Mouse (Mus musculus) testis, adult 10 weeks (tissue): ENCODE data around the gene Olfr198. TPM values are rescaled to one million over a fixed set of nuclear protein-coding genes. Genes with fewer than 3 reads are reported as not detected.

Experiments
- polyA plus RNA-seq: library from polyadenylated mRNA; stranded (reverse); fragments of 350-450 nt; fragmentation: Illumina TruSeq; extraction: RNeasy Lipid Tissue Mini Kit (QIAGEN cat#74804); gene quantifications from one replicate; pipeline ENCODE4 v1.2.3, GENCODE M21; 2014; ENCODE audit warnings: low read depth, low replicate concordance

Olfr198 gene
- not detected for polyA plus RNA-seq

DNA sequence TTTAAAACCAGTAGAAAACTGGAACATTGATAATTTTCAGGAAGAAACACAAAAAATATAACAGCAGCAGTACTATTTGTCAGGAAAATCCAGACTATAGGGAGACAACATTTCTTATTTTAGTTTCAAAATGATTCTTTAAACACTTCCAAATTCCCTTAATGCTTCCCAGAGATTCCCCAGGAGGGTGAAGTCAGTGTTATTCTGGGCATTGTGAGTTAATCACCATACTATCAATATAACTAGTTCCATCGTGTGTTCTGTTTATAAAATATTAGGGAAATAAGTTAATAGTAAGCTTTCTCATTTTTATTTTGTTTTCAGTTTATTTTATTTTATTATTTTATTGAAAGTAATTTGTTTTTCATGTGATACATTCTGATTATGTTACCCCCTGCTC lies at the start of gene Olfr198:
Olfr198 (minus strand) TSS at position 101 of the 400 bp plus-strand sequence.

DNA sequence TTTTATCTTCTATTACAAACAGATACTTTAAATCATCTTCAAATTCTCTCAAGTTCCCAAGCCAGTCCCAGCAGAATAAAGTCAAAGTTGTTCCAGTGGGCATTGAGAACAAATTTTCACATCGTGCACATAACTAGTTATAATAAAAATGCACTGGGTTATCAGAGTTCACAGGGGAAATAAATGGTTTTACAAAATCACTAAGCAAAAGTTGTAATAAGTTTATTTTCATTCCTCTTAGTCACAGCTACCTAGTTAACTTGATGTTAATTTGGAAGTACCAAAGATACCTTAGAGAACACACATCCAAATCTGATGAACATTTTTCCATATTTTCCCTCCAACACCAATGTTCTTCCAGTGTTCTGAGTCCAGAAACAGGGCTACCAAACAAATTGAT lies 16.3 kb upstream of the Olfr198 start, which contains the start of gene Olfr199:
Olfr199 (minus strand) TSS at position 101 of the 400 bp plus-strand sequence.

GRCm38 (mm10) chr16:59170354-59170753 lies 33.0 kb downstream of the Olfr198 start, which contains the start of gene Olfr196:
Olfr196 (minus strand) TSS chr16:59170454.

Other genes starting within 250 kb of the Olfr198 start
- gene Olfr183, start 208.2 kb downstream of the Olfr198 start, polyA plus RNA-seq: 1.1 TPM
- gene Olfr186, start 173.2 kb downstream of the Olfr198 start, polyA plus RNA-seq: not detected
- not detected for gene Olfr187, start 163.8 kb downstream of the Olfr198 start, polyA plus RNA-seq
- gene Olfr190, start 125.5 kb downstream of the Olfr198 start, polyA plus RNA-seq: not detected
- not detected for gene Olfr191, start 113.7 kb downstream of the Olfr198 start, polyA plus RNA-seq
- gene Olfr193, start 91.7 kb downstream of the Olfr198 start, polyA plus RNA-seq: not detected
- gene Olfr194, start 82.5 kb downstream of the Olfr198 start, polyA plus RNA-seq: 0.11 TPM
- not detected for gene Olfr195, start 56.5 kb downstream of the Olfr198 start, polyA plus RNA-seq
- gene Olfr196, start 33.1 kb downstream of the Olfr198 start, polyA plus RNA-seq: 0.11 TPM
- 2.1 TPM for gene Olfr199, start 16.2 kb upstream of the Olfr198 start, polyA plus RNA-seq
- not detected for gene Olfr201, start 69.1 kb upstream of the Olfr198 start, polyA plus RNA-seq
- gene Olfr202, start 83.3 kb upstream of the Olfr198 start, polyA plus RNA-seq: not detected
- gene Olfr203, start 95.3 kb upstream of the Olfr198 start, polyA plus RNA-seq: not detected
- gene Olfr204, start 114.7 kb upstream of the Olfr198 start, polyA plus RNA-seq: not detected
- gene Olfr205, start 127.6 kb upstream of the Olfr198 start, polyA plus RNA-seq: not detected
- 0.20 TPM for gene Olfr206, start 145.7 kb upstream of the Olfr198 start, polyA plus RNA-seq
- gene Olfr209, start 160.5 kb upstream of the Olfr198 start, polyA plus RNA-seq: not detected
- gene Gabrr3, start 203.8 kb upstream of the Olfr198 start, polyA plus RNA-seq: not detected